Mouse (Mus musculus) forebrain, embryonic 12.5 days (tissue): ENCODE data around the gene Syn3. TPM values are rescaled to one million over a fixed set of nuclear protein-coding genes. Genes with fewer than 3 reads are reported as not detected.
A peak's percentile ranks its signal among the peaks of the same experiment; 100 is the strongest.
"Not testable (repeated sequence)": the region's sequence is repeated elsewhere in the genome, so short reads cannot be mapped to it uniquely, and the experiment has no call there.

ENCODE experiments used
- ATAC-seq: fragments of 200-750 bp; cut with Nextera tagmentation; 2 replicates; pipeline ENCODE4 v1.8.0; 2017; ENCODE audit warnings: moderate TSS enrichment; ENCODE audit not compliant: low FRiP score
- H3K27ac ChIP-seq: fragments of 300-500 bp; sonication (generic); 2 replicates; pipeline ENCODE4 v1.5.1; 2016; ENCODE audit warnings: mild to moderate bottlenecking
- H3K27me3 ChIP-seq: fragments of 300-500 bp; sonication (generic); 2 replicates; pipeline ENCODE4 v1.6.1; 2016; ENCODE audit warnings: mild to moderate bottlenecking
- H3K36me3 ChIP-seq: fragments of 300-500 bp; sonication (generic); replicated peaks from 2 replicates; pipeline ENCODE4 v1.6.1; 2016; ENCODE audit warnings: mild to moderate bottlenecking
- H3K4me1 ChIP-seq: fragments of 300-500 bp; sonication (generic); 2 replicates; pipeline ENCODE4 v1.6.1; 2016
- H3K4me2 ChIP-seq: fragments of 300-500 bp; sonication (generic); 2 replicates; pipeline ENCODE4 v1.6.1; 2016; ENCODE audit warnings: mild to moderate bottlenecking, moderate library complexity
- H3K4me3 ChIP-seq: fragments of 300-500 bp; sonication (generic); replicated peaks from 2 replicates; pipeline ENCODE4 v1.5.1; 2016; ENCODE audit warnings: mild to moderate bottlenecking
- H3K9ac ChIP-seq: fragments of 300-500 bp; sonication (generic); 2 replicates; pipeline ENCODE4 v1.6.1; 2016; ENCODE audit warnings: mild to moderate bottlenecking
- H3K9me3 ChIP-seq: fragments of 300-500 bp; sonication (generic); 2 replicates; pipeline ENCODE4 v1.6.1; 2016
- WGBS: fragments of 180-500 bp; shearing (Covaris S2); methylation state at CpG from one replicate; pipeline ENCODE4 v1.1.7; 2016; 5-methylcytosine and 5-hydroxymethylcytosine counted together
- polyA plus RNA-seq: library from polyadenylated mRNA; unstranded; fragments of >200 nt; fragmentation: Nextera tagmentation; extraction: Ambion mirVana; gene quantifications from 2 replicates; pipeline ENCODE4 v1.2.1, GENCODE M21; 2016

Gene Syn3
- polyA plus RNA-seq, 1 experiment from 2014 or later, result 9.2 TPM

- Histone ChIP-seq H3K27ac (no peak overlapping the region), H3K36me3 (no peaks in the 10 kb centered on the region), H3K27me3 (no peaks in the 10 kb centered on the region), H3K9ac (no peak overlapping the region), H3K4me3 (no peak overlapping the region), H3K4me2 (no peak overlapping the region), H3K9me3 (no peaks in the 10 kb centered on the region), H3K4me1 (0 out of 2 replicates have a peak, but pooled peaks cover 2% of the 10 kb centered on the region)
- ATAC-seq, result no peak
- 84% methylated on average over 8 of the region's 8 CpGs for WGBS
These were observed 454.6 kb downstream of the Syn3 start for GRCm38 (mm10) chr10:86044066-86044465.

GRCm38 (mm10) chr10:86043651-86044050, 455.0 kb downstream of the Syn3 start:
- no peak overlapping the region for H3K27ac ChIP-seq
- H3K36me3 ChIP-seq, result no peaks in the 10 kb centered on the region
- no peaks in the 10 kb centered on the region for H3K27me3 ChIP-seq
- no peak overlapping the region for H3K4me3 ChIP-seq
- no peak for ATAC-seq
- no peak overlapping the region for H3K9ac ChIP-seq
- WGBS, result 81% methylated on average over 4 of the region's 4 CpGs
- H3K4me2 ChIP-seq, result no peak overlapping the region
- H3K4me1 ChIP-seq, result 0 out of 2 replicates have a peak, but pooled peaks cover 2% of the 10 kb centered on the region
- H3K9me3 ChIP-seq, result no peaks in the 10 kb centered on the region

- Histone ChIP-seq H3K27ac (no peak overlapping the region), H3K36me3 (no peaks in the 10 kb centered on the region; the same call in 1 of the 2 replicates), H3K4me2 (no peak overlapping the region), H3K9ac (no peak overlapping the region), H3K27me3 (no peaks in the 10 kb centered on the region), H3K9me3 (no peaks in the 10 kb centered on the region), H3K4me1 (no peaks in the 10 kb centered on the region), H3K4me3 (no peak overlapping the region)
- no peak for ATAC-seq
- 89% methylated on average over 2 of the region's 2 CpGs for WGBS
These were observed 464.5 kb downstream of the Syn3 start for GRCm38 (mm10) chr10:86034007-86034728.

GRCm38 (mm10) chr10:86032517-86032916, 466.2 kb downstream of the Syn3 start:
- H3K36me3 ChIP-seq, result no peaks in the 10 kb centered on the region; the same call in 1 of the 2 replicates
- no peak overlapping the region for H3K4me2 ChIP-seq
- H3K27me3 ChIP-seq, result no peaks in the 10 kb centered on the region
- no peak overlapping the region for H3K27ac ChIP-seq
- no peaks in the 10 kb centered on the region for H3K9me3 ChIP-seq
- H3K4me3 ChIP-seq, result no peak overlapping the region
- WGBS, result 73% methylated on average over 3 of the region's 3 CpGs
- ATAC-seq, result no peak
- no peaks in the 10 kb centered on the region for H3K4me1 ChIP-seq
- H3K9ac ChIP-seq, result no peak overlapping the region

DNA sequence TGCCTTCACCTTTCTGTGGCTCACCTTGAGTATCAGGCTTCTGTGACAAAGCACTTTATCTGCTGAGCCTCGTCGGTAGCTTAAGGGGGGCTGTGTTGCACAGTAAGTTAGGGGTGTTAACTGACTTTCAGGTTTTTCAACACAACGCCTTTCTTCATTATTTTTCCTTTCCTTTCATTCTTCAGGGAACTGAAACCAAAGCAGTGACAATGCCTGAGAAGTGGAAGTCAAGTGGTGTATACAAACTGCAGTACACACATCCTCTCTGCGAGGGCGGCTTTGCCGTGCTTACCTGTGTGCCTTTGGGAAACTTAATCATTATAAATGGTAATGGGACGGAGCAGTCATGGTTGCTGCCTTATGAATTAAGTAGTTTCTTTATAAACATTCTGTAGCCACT, 468.0 kb downstream of the Syn3 start:
- Histone ChIP-seq H3K36me3 (no peaks in the 10 kb centered on the region; the same call in 1 of the 2 replicates), H3K4me2 (no peak overlapping the region), H3K27me3 (no peaks in the 10 kb centered on the region), H3K9ac (no peak overlapping the region), H3K4me1 (no peaks in the 10 kb centered on the region), H3K27ac (no peak overlapping the region), H3K4me3 (no peak overlapping the region), H3K9me3 (no peaks in the 10 kb centered on the region)
- WGBS, result 90% methylated on average over 7 of the region's 7 CpGs
- no peak for ATAC-seq

DNA sequence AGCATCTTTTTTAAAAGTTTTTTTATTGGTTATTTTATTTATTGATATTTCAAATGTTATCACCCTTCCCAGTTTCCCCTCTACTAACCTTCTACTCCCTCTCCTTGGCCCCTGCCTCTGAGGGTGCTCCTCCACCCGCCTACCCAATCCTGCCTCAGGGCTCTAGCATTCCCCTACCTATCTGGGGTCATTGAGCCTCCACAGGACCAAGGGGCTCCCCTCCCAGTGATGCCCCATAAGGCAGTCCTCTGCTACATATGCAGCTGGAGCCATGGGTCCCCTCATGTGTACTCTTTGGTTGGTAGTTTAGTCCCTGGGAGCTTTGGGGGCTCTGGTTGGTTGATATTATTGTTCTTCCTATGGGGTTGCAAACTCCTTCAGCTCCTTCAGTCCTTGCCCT, 471.9 kb downstream of the Syn3 start:
- H3K36me3 ChIP-seq, H3K27me3 ChIP-seq, ATAC-seq, H3K9ac ChIP-seq, H3K4me3 ChIP-seq, H3K4me1 ChIP-seq, H3K9me3 ChIP-seq, H3K4me2 ChIP-seq, H3K27ac ChIP-seq: not testable (repeated sequence)
- 83% methylated on average over 1 of the region's 1 CpGs for WGBS

DNA sequence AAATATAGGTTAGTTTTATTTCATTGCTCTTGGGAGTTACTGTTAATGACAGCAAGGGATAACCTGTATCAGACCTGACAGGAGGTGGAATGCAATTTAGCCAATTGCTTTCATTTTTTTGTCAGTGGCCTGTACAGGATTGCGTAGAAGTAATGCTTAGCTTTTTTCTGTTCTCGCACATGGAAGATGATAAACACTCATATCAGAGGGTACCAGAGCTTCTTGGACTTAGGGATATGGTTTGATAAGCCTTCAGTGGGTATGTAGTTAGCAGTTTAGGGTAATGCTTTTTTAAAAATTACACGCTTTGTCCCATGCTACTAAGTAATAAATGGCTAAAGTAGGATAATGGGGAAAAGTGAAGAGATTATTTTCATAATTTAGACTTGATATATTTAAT, 472.3 kb downstream of the Syn3 start:
- no peaks in the 10 kb centered on the region for H3K27me3 ChIP-seq
- H3K27ac ChIP-seq, result no peak overlapping the region
- H3K4me2 ChIP-seq, result no peak overlapping the region
- no peak for ATAC-seq
- no peak overlapping the region for H3K4me3 ChIP-seq
- H3K9me3 ChIP-seq, result no peaks in the 10 kb centered on the region
- peaks cover 6% of the 10 kb centered on the region for H3K4me1 ChIP-seq
- WGBS, result 93% methylated on average over 3 of the region's 3 CpGs
- no peak overlapping the region for H3K9ac ChIP-seq
- H3K36me3 ChIP-seq, result no peaks in the 10 kb centered on the region

DNA sequence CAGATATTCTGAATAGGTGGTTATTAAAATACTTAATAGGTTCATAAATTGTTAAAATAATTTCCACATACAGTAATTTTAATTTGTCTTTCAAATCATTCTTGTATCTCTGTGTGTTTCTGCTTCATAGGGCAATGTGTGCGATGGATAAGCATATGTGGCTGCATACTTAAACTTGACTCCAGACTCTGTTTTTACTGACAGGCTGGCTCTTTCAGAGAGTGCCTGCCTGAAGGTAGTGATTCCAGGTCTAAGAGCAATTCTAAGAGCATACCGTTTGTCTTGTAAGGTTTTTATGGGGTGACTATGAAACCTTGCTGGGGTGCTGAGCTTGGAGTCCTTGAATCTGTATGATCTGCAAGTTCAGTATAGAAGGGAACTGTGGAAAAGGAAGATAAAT, 472.8 kb downstream of the Syn3 start:
- H3K4me1 ChIP-seq, result peaks cover 6% of the 10 kb centered on the region
- H3K9ac ChIP-seq, result no peak overlapping the region
- no peak overlapping the region for H3K4me3 ChIP-seq
- H3K9me3 ChIP-seq, result no peaks in the 10 kb centered on the region
- no peak overlapping the region for H3K4me2 ChIP-seq
- no peaks in the 10 kb centered on the region for H3K36me3 ChIP-seq
- ATAC-seq, result no peak
- WGBS, result 95% methylated on average over 2 of the region's 2 CpGs
- H3K27ac ChIP-seq, result no peak overlapping the region
- no peaks in the 10 kb centered on the region for H3K27me3 ChIP-seq

- H3K36me3 ChIP-seq, result no peaks in the 10 kb centered on the region
- ATAC-seq, result no peak
- no peak overlapping the region for H3K9ac ChIP-seq
- no peak overlapping the region for H3K4me2 ChIP-seq
- no peaks in the 10 kb centered on the region for H3K9me3 ChIP-seq
- no peak overlapping the region for H3K27ac ChIP-seq
- H3K4me1 ChIP-seq, result peaks cover 6% of the 10 kb centered on the region
- no peaks in the 10 kb centered on the region for H3K27me3 ChIP-seq
- H3K4me3 ChIP-seq, result no peak overlapping the region
These were observed 475.5 kb downstream of the Syn3 start for GRCm38 (mm10) chr10:86023149-86023548.

DNA sequence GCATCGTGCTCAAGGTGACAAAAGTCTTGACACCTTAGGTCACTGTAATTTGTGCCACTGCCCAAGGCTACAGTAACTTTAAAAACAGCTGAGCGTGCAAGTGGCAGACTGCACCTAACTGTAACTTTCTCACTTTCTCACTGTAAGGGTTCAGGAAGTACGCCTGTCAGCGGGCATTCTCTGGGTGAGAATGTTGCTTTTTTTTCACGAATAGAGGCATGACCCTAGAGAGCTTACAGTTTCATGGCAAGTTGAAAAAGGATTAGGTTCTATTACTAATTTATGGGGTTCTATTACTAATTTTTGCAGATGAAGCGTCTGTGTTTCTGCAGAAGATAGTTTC, 476.3 kb downstream of the Syn3 start:
- no peaks in the 10 kb centered on the region for H3K9me3 ChIP-seq
- peak overlapping the region; percentile 81 for H3K9ac ChIP-seq
- no peaks in the 10 kb centered on the region for H3K36me3 ChIP-seq
- no peaks in the 10 kb centered on the region for H3K27me3 ChIP-seq
- ATAC-seq, result peak; percentile 6; the same call in 1 of the 2 replicates
- WGBS, result 9% methylated on average over 6 of the region's 6 CpGs
- H3K27ac ChIP-seq, result no peak overlapping the region
- H3K4me1 ChIP-seq, result peaks cover 6% of the 10 kb centered on the region
- H3K4me2 ChIP-seq, result peak overlapping the region; percentile 69
- peak overlapping the region; percentile 86 for H3K4me3 ChIP-seq

DNA sequence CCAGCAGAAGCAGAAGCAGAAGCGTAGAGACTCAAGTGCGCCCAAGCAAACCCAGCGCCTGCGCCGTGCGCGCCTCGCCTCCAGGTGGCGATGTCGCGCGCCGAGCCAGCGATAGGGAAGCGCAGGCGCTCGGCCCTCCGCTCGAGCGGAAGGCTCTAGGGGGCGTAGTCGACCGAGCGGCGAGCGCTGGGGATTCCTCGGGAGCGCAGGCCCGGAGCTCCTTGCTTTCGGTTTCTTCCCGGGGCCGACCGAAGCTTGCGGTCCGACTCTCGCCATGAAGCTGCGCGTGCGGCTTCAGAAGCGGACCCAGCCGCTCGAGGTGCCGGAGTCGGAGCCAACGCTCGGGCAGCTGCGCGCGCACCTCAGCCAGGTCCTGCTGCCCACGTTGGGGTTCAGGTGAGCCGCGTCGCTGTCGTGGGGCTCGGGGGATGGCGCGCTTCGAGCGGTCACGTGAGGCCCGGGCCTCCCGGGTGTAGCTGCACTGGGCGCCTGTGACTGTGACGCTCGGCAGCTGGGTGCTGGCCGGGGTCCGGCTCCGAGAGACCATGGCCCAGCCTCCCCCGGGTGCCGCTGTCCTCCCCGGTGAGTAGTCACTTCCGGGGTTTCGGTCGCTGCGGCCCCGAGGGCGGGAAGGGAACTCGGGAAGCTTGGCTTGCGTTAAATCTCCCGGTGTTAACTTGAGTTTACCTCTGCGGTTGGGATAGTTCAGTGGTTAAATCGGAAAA, 476.8 kb downstream of the Syn3 start, which contains the start of gene Fbxo7:
TSS of gene Fbxo7 (plus strand) at position 224 of the 725 bp plus-strand sequence.
- H3K4me1 ChIP-seq, result peaks cover 6% of the 10 kb centered on the region
- ATAC-seq, result peak; percentile 94
- WGBS, result under 1% methylated on average over 82 of the region's 82 CpGs
- H3K9ac ChIP-seq, result peak within 1 kb of the TSS; percentile 81
- peak within 1 kb of the TSS; percentile 69 for H3K4me2 ChIP-seq
- H3K36me3 ChIP-seq, result no peaks in the 10 kb centered on the region
- H3K9me3 ChIP-seq, result no peaks in the 10 kb centered on the region
- peak within 1 kb of the TSS; percentile 86 for H3K4me3 ChIP-seq
- H3K27me3 ChIP-seq, result no peaks in the 10 kb centered on the region
- peak within 1 kb of the TSS; percentile 88 for H3K27ac ChIP-seq

DNA sequence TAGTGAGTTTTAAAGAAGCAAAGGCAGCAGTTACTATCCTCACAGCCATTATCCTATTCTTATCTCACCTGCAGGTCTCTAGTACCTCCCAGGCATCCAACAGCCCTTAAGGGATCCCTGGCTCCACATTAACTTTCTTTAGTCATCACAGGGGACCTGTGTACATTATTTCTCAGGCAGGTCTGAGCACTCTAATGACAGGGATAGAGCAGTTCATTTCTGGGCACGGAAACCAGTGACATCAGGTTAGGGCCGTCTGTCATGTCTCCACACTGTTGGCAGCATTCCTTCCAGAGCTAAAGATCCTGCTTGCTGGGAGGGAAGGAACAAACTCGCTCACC, 477.3 kb downstream of the Syn3 start:
- Histone ChIP-seq H3K9me3 (no peaks in the 10 kb centered on the region), H3K4me1 (peaks cover 6% of the 10 kb centered on the region), H3K27ac (no peak overlapping the region), H3K27me3 (no peaks in the 10 kb centered on the region), H3K36me3 (no peaks in the 10 kb centered on the region), H3K9ac (no peak overlapping the region), H3K4me3 (peak overlapping the region; percentile 86), H3K4me2 (peak overlapping the region; percentile 69; the same call in 1 of the 2 replicates)
- WGBS, result 2% methylated on average over 3 of the region's 3 CpGs
- ATAC-seq, result no peak

- Histone ChIP-seq H3K4me2 (no peak overlapping the region), H3K4me1 (peaks cover 6% of the 10 kb centered on the region), H3K27ac (no peak overlapping the region), H3K4me3 (no peak overlapping the region), H3K9me3 (no peaks in the 10 kb centered on the region), H3K36me3 (no peaks in the 10 kb centered on the region), H3K9ac (no peak overlapping the region), H3K27me3 (no peaks in the 10 kb centered on the region)
- WGBS, result 28% methylated on average over 5 of the region's 5 CpGs
- ATAC-seq, result no peak
These were observed 479.9 kb downstream of the Syn3 start for GRCm38 (mm10) chr10:86018813-86019212.
